Mouse (Mus musculus) spleen, adult 2 months (tissue): ENCODE results near the gene Olfr1118. TPM values are rescaled to one million over a fixed set of nuclear protein-coding genes. Genes with fewer than 3 reads are reported as not detected.
"Not testable (repeated sequence)": the region's sequence is repeated elsewhere in the genome, so short reads cannot be mapped to it uniquely, and the experiment has no call there.

Experiments
- DNase-seq, 2 experiments: peaks; one replicate each; pipeline versions ENCODE4 v3.0.0 to v3.0.0-alpha.2; 2012 to 2021; ENCODE audit warnings: low spot score in 2 of 2, low read depth in 1 of 2
- H3K27ac ChIP-seq: fragments of 200-500 bp; 2 replicates; pipeline ENCODE4 v1.5.1; 2012; ENCODE audit warnings: low read length, inconsistent platforms; ENCODE audit not compliant: insufficient read depth
- H3K27me3 ChIP-seq: fragments of 200-500 bp; 2 replicates; pipeline ENCODE4 v1.6.1; 2012; ENCODE audit warnings: mild to moderate bottlenecking, moderate library complexity, low read length, inconsistent platforms; ENCODE audit not compliant: control insufficient read depth, insufficient read depth
- H3K36me3 ChIP-seq: fragments of 200-500 bp; 2 replicates; pipeline ENCODE4 v1.6.1; 2012; ENCODE audit warnings: mild to moderate bottlenecking, low read length, inconsistent platforms; ENCODE audit not compliant: control insufficient read depth, insufficient read depth
- H3K4me1 ChIP-seq: fragments of 200-500 bp; 2 replicates; pipeline ENCODE4 v1.6.1; 2011; ENCODE audit warnings: inconsistent platforms; ENCODE audit not compliant: control insufficient read depth, insufficient read depth, insufficient read length
- H3K4me3 ChIP-seq: fragments of 200-500 bp; 2 replicates; pipeline ENCODE4 v1.5.1; 2011; ENCODE audit warnings: mild to moderate bottlenecking, inconsistent platforms; ENCODE audit not compliant: insufficient read depth, insufficient read length; ENCODE audit errors: extremely low read depth
- CTCF ChIP-seq: fragments of 200-500 bp; IDR thresholded peaks from 2 replicates; pipeline ENCODE4 v1.5.1; 2011; ENCODE audit warnings: mild to moderate bottlenecking, inconsistent platforms; ENCODE audit not compliant: insufficient read depth, insufficient read length, insufficient replicate concordance; ENCODE audit errors: extremely low read depth
- POLR2A ChIP-seq: fragments of 200-500 bp; IDR thresholded peaks from 2 replicates; pipeline ENCODE4 v1.6.1; 2011; ENCODE audit warnings: low read depth, low read length, inconsistent platforms
- WGBS: fragments of 180-500 bp; shearing (Covaris S2); methylation state at CpG from one replicate; pipeline ENCODE4 v1.1.7; 2018; 5-methylcytosine and 5-hydroxymethylcytosine counted together
- polyA plus RNA-seq: library from polyadenylated mRNA; depleted of rRNA; stranded (reverse); fragments of >200 nt; gene quantifications from 2 replicates; pipeline ENCODE4 v1.2.3, GENCODE M21; 2012; rRNA removed

Gene Olfr1118
- not detected in 2 replicates for polyA plus RNA-seq

DNA sequence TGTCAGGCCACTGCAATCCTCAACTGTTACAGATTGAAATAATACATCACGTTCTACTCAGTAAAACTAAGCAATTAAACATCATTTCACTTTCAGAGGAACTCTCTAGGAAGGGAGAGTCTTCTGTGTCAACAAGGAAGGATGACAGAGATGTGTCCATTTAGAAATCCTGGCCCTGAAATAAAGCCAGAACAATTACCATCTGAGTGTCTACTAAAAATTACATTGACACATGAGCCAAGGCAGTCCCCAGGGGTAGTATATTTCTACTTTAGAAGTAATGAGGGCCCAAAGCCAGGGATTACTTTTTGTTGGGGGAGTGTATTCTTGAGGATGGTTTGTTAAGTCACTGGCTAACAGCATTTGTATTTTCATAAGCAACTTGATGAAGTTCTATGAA lies at the start of gene Olfr1118:
TSS of gene Olfr1118 (plus strand) at position 301 of the 400 bp plus-strand sequence.
- Histone ChIP-seq H3K36me3 (no peaks in the 10 kb centered on the region), H3K27me3 (no peaks in the 10 kb centered on the region), H3K4me3 (no peak within 1 kb of the TSS), H3K4me1 (no peaks in the 10 kb centered on the region), H3K27ac (no peak within 1 kb of the TSS)
- TF ChIP-seq CTCF (no peak), POLR2A (no peak)
- WGBS = 69% methylated on average over 1 of the region's 1 CpGs
- DNase-seq = no peak

DNA sequence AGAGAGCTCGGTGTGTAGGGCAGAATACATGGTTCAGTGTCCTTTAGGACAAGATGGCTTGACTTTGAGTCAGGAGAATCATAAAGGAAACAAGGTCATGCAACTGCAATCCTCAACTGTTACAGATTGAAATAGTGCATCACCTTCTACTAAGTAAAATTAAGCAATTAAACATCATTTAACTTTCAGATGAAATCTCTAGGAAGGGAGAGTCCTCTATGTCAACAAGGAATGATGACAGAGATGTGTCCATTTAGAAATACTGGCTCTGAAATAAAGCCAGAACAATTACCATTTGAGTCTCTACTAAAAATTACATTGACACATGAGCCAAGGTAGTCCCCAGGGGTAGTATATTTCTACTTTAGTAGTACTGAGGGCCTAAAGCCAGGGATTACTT lies 40.1 kb upstream of the Olfr1118 start, which contains the start of gene Olfr1116:
TSS of gene Olfr1116 (plus strand) at position 301 of the 400 bp plus-strand sequence.
- TF ChIP-seq POLR2A (no peak), CTCF (no peak)
- 80% methylated on average over 1 of the region's 1 CpGs for WGBS
- H3K4me3 ChIP-seq = no peak within 1 kb of the TSS
- no peaks in the 10 kb centered on the region for H3K27me3 ChIP-seq
- DNase-seq = no peak
- no peaks in the 10 kb centered on the region for H3K36me3 ChIP-seq
- H3K4me1 ChIP-seq = no peaks in the 10 kb centered on the region
- no peak within 1 kb of the TSS for H3K27ac ChIP-seq

DNA sequence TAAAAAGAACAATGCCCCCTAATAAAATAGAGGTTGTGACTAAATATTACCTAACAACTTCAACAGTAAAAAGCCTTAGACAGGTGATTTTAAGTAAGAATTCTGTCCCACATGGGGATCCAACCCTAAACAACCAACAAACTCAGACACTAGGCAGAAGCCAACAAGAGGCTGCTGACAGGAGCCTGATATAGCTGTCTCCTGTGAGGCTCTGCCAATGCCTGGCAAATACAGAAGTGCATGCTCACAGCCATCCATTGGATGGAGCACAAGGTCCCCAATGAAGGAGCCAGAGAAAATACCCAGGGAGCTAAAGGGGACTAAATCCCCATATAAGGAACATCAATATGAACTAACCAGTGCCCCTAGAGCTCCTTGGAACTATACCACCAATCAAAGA lies 13.4 kb upstream of the Olfr1118 start:
- H3K27me3 ChIP-seq, H3K27ac ChIP-seq, H3K36me3 ChIP-seq, DNase-seq, H3K4me3 ChIP-seq, H3K4me1 ChIP-seq: not testable (repeated sequence)

DNA sequence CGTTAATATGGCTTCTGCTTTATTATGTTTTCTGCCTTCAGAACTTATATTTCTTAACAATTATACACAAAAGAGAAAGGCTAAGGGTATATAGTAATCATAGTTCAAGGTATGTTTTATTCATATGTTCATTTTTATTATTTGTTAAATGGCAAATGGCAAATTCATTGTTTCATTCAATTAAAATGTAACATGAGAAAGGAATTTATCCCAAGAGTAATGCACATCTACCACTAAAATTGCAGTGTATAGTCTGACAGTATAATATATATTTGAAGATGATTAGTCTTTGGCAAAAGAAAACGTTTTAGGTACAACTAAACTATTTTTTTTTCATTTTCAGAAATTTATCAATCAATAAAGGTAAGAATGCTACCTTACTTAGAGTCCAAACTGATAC lies 47.1 kb downstream of the Olfr1118 start, which contains the start of gene Olfr1120:
TSS of gene Olfr1120 (plus strand) at position 301 of the 400 bp plus-strand sequence.
- DNase-seq = no peak
- H3K4me1 ChIP-seq = no peaks in the 10 kb centered on the region
- 49% methylated on average over 2 of the region's 2 CpGs for WGBS
- TF ChIP-seq CTCF (no peak), POLR2A (no peak)
- H3K36me3 ChIP-seq = no peaks in the 10 kb centered on the region
- no peak within 1 kb of the TSS for H3K27ac ChIP-seq
- H3K27me3 ChIP-seq = no peaks in the 10 kb centered on the region
- H3K4me3 ChIP-seq = no peak within 1 kb of the TSS

DNA sequence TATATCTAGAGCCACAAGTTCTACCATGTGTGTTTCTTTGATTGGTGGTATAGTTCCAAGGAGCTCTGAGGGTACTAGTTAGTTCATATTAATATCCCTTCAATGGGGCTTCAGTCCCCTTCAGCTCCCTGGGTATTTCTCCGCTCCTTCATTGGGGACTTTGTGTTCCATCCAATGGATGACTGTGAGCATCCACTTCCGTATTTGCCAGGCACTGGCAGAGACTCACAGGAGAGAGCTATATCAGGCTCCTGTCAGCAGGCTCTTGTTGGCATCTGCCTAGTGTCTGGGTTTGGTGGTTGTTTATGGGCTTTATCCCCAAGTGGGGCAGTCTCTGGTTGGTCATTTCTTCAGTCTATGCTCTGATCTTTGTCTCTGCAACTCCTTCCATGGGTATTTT lies 52.7 kb downstream of the Olfr1118 start:
- not testable (repeated sequence) for H3K36me3 ChIP-seq, H3K4me3 ChIP-seq, H3K27ac ChIP-seq, DNase-seq, H3K4me1 ChIP-seq, H3K27me3 ChIP-seq
- 90% methylated on average over 2 of the region's 2 CpGs for WGBS

Other genes with a start within 250 kb of the Olfr1118 start
- gene Olfr1107, start 231.8 kb upstream of the Olfr1118 start, polyA plus RNA-seq = not detected in 2 replicates
- not detected in 2 replicates for gene Olfr1109, start 211.6 kb upstream of the Olfr1118 start, polyA plus RNA-seq
- not detected in 2 replicates for gene Olfr259, start 193.0 kb upstream of the Olfr1118 start, polyA plus RNA-seq
- gene Olfr1110, start 167.3 kb upstream of the Olfr1118 start, polyA plus RNA-seq = not detected in 2 replicates
- not detected in 2 replicates for gene Olfr1111, start 155.0 kb upstream of the Olfr1118 start, polyA plus RNA-seq
- gene Olfr1112, start 119.8 kb upstream of the Olfr1118 start, polyA plus RNA-seq = not detected in 2 replicates
- gene Olfr1113, start 98.6 kb upstream of the Olfr1118 start, polyA plus RNA-seq = not detected in 2 replicates
- not detected in 2 replicates for gene Olfr1115, start 59.6 kb upstream of the Olfr1118 start, polyA plus RNA-seq
- not detected in 2 replicates for gene Olfr1116, start 40.0 kb upstream of the Olfr1118 start, polyA plus RNA-seq
- not detected in 2 replicates for gene Olfr1120, start 47.2 kb downstream of the Olfr1118 start, polyA plus RNA-seq
- not detected in 2 replicates for gene Olfr1121, start 62.3 kb downstream of the Olfr1118 start, polyA plus RNA-seq
- gene Olfr1122, start 78.3 kb downstream of the Olfr1118 start, polyA plus RNA-seq = not detected in 2 replicates
- gene Olfr1123, start 109.1 kb downstream of the Olfr1118 start, polyA plus RNA-seq = not detected in 2 replicates
- gene Olfr1124, start 122.7 kb downstream of the Olfr1118 start, polyA plus RNA-seq = not detected in 2 replicates
- gene Olfr1126, start 146.4 kb downstream of the Olfr1118 start, polyA plus RNA-seq = not detected in 2 replicates
- not detected in 2 replicates for gene Pramel7, start 189.5 kb downstream of the Olfr1118 start, polyA plus RNA-seq
- gene Pramel6, start 199.0 kb downstream of the Olfr1118 start, polyA plus RNA-seq = not detected in 2 replicates
- not detected in 2 replicates for gene Olfr153, start 224.2 kb downstream of the Olfr1118 start, polyA plus RNA-seq
- gene Olfr1128, start 238.0 kb downstream of the Olfr1118 start, polyA plus RNA-seq = not detected in 2 replicates